Mouse (Mus musculus) layer of hippocampus, adult 9-10 months (tissue): ENCODE measurements around the gene Ryr2.

Experiments
- DNase-seq: peaks from one replicate; pipeline ENCODE4 v3.0.0; 2022; ENCODE audit warnings: low spot score

Ryr2 gene

GRCm38 (mm10) chr13:12037241-12037640 lies 69.5 kb downstream of the Ryr2 start:
- no peak for DNase-seq

DNA sequence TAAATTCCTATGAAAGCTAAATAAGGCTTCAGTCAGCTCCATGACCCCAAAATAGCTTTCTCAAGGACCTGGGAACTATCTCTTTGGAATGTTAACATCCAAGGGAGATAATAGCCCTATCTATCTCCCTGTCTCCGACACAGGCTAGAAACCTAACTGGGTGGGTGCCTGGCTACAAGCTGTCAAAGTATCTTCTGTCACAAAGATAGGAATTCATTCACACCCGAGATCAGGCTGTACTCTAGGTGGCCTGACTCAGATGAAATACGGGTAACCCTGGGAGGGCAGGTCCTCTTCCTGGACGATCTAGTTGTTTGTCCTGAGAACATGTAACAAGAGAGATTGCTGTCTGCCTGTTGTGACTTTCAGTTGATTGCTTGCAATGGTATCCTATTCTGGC lies 69.9 kb downstream of the Ryr2 start:
- no peak for DNase-seq

DNA sequence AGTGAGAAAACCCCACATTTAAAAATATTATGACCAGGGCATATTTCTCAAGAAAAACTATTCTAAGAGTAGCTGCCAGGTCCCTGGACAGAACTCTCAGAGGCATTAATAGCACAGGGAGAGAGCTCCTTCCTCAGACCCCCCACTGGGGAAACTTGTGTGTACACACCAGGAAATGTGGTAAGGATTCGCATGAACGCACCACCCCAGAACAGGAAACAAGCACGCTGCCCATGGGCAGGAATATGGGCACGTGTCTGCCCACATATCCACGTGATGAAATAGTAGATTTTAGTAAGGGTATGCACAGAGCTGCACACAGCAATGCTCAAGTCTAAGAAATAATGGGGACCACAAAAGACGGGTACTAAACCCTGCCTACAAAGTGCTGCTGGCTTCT lies 72.8 kb downstream of the Ryr2 start:
- no peak for DNase-seq

DNA sequence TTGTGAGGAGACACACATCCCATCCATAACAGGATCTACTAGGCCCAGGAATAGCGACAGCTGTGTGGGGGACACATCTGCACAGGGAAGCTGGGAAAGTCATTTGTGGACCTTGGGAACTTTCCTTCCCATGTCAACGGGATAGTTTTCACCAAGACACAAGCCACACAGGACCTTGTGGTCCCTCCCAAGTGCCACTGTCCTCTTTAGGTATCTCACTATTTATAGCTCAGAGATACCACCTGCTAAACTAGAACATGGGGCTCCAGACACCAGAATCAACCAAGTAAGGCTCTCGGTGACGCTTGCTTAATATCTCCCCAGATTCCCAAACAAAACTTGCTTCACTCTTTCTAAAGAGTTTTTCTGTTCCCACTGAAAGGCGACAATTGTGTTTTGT lies 73.5 kb downstream of the Ryr2 start:
- no peak for DNase-seq

DNA sequence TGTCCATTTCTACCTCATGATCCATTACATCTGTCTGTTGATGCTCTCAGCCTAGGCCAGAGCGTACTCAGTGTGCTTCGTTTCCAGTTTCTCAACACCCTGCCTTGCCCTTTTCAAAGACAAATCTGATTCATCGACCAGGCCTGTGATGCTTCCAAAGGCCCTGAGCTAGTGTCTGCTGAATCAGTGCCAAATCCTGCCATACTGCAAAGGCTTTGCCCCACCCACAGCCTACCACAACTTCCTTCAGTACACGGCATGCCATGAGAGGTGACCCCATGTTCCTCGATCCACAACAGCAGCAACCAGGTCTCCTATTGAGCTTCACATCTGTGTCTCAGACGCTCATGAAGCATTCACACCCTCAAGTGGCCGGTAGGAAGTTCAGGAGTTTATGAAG lies 76.9 kb downstream of the Ryr2 start:
- DNase-seq = no peak

DNA sequence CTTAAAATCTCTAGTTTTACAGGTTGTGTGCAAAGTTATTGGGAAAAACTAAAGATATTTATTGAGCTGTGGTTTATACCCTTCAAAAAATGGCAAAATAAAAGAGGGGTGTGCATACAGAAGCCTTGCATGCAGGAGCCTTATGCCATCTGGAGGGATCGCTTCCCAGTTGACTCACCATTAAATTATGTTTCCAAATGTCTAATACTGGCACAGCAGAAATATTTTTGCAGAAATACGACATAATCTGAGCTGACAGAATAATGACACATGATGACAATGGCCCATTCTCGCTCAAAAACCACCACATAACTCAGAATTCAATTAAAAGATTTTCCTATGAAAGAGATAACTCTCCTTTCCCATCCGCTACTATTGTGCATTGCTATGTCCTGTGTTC lies 77.4 kb downstream of the Ryr2 start:
- peak; percentile 61 for DNase-seq

- no peak for DNase-seq
These were observed 88.7 kb downstream of the Ryr2 start for GRCm38 (mm10) chr13:12018046-12018445.

DNA sequence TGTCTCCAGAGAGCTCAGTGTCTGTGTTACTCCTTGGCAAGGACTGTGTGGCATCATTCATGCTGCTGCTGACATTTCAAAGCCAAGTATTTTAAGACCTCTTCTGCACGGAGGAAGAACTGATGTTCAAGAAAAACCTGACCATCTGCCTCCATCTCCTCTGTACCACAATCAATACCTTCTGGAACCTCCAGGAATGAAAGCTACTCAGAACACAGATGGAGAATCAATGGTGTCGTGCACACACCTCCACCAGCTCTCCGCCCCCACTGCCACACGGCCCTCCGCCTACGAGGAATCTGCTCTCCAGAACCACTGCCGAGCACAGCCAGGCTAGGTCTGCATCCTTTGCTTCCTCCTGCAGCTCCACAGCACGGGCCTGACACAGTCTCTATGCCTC lies 92.8 kb downstream of the Ryr2 start:
- DNase-seq = peak; percentile 61

DNA sequence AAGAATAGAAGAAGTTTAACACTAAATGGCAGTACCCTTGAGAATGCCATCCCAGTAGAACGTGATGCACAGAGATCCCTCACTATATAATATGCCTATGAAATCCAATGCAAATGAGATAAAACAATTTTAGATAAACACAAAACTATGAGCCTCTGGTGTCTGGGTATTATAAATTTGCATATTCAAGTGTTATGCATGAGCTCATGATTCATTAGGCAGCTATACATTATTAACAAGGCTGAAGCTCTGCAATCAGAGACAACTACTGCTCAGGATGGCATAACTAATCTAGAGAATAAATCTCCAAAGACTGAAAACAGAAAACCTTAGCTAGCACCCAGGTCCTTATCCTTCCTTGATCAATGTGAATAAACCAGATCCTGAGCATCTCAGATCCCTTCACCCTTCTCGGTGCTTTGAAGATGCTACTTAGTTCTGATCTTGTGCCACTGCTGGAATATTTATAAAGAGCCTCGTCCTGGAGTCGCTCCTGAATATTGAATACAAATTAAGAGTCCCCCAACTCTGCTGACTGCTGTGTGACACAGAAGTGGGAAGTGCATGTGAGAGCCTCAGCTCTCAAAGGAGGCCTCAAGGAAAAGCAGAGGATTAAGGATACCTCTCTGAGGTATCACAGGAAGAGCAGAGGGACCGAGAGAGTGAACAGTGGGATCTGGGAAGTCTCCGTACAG lies 97.6 kb downstream of the Ryr2 start:
- no peak for DNase-seq

DNA sequence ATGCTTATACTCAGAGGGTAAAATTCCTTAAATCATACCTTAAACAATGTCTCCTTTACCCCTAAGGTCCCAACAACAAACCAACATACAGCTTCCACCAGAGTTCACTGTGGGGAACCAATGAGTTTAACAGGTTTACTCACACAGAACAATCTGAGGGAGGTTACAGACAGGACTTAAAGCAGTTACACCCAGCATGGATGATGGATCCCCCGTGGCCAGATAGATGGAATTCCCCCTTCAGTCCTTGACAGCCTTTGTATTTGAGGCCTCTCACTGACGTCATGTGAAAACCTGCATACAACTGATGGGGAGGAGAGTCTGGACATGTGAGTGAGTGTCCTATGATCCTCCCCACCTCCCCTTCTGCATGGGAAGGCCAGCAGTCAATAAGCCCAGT lies 99.2 kb downstream of the Ryr2 start:
- DNase-seq = no peak

GRCm38 (mm10) chr13:12001891-12002294 lies 104.9 kb downstream of the Ryr2 start:
- no peak for DNase-seq

DNA sequence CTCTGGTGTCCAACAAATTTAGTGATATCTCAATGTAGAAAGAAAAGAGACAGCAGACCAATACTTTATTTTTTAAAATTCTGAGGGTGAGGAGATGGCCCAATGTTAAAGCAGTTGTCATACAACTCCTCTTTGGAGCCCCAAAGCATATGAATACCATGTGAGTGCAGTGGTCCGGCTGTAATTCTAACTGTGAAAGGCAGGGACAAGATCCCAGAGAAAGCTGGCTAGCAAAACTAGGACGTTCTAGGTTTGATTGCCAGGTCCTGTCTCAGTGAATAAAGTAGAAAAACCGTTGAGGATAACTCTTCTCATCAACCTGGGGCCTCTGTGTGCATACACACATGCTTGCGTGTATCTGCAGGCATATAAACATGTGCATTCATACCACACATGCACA lies 106.9 kb downstream of the Ryr2 start:
- DNase-seq = no peak

DNA sequence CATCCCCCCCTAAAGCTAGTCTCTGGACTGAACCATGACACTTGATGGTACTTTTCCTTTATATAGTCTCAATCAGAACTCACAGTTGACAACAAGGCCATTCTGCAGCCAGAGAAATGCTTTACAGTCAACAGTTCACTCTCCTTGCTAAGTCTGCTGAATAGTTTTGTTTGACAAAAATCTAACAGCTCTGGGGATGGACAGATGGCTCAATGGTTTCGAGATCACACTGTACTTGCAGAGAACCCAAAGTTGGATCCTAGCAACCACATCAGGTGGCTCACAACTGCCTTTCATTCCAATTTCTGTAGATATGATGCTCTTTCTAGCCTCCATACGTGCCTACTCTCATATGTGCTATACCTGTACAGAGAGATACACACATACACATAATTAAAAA lies 109.4 kb downstream of the Ryr2 start:
- DNase-seq = no peak

DNA sequence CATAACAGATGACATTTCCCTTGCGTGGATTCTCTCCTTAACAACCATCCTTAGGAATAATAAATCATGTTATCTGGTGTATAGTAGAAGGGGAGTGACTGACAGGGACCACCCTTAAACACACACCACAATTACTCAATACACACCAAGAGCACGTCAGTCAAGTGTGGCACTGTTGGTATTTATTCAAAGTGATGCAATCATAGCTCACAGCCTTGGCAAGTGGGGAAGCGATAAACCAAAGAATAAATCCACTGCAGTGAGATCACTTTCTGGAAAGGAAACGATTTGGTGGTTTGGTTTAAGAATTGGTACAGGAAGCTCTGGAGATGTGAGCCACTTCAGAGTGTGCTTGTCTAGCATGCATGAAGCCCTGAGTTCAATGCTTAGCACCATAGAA lies 119.2 kb downstream of the Ryr2 start:
- no peak for DNase-seq

GRCm38 (mm10) chr13:11985056-11985455 lies 121.7 kb downstream of the Ryr2 start:
- DNase-seq = no peak

- no peak for DNase-seq
These were observed 127.7 kb downstream of the Ryr2 start for GRCm38 (mm10) chr13:11978997-11979396.

GRCm38 (mm10) chr13:11978359-11978758 lies 128.4 kb downstream of the Ryr2 start:
- no peak for DNase-seq

DNA sequence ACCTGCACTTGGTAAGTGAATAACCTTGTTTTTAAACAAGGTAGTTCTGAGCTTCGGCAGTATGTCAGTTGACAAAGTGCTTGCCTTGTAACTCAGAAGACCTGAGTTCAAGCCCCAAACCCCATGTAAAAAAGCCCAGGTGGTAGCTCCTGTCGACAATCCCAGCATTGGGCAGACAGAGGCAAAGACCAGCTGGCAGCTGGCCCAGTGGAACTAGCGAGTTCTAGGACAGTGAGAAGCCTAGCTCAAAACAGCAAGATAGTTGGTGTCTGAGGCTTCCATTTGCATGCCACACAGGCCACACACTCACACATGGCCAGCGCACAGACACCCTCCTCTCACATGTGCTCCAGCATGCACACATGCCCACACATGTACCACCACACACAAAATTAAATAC lies 129.1 kb downstream of the Ryr2 start:
- DNase-seq = no peak

GRCm38 (mm10) chr13:11964391-11964790 lies 142.4 kb downstream of the Ryr2 start:
- no peak for DNase-seq

GRCm38 (mm10) chr13:11959488-11960174 lies 147.1 kb downstream of the Ryr2 start:
- DNase-seq = no peak

GRCm38 (mm10) chr13:11958854-11959253 lies 147.9 kb downstream of the Ryr2 start:
- DNase-seq = no peak

- DNase-seq = no peak
These were observed 148.5 kb downstream of the Ryr2 start for GRCm38 (mm10) chr13:11958271-11958670.

DNA sequence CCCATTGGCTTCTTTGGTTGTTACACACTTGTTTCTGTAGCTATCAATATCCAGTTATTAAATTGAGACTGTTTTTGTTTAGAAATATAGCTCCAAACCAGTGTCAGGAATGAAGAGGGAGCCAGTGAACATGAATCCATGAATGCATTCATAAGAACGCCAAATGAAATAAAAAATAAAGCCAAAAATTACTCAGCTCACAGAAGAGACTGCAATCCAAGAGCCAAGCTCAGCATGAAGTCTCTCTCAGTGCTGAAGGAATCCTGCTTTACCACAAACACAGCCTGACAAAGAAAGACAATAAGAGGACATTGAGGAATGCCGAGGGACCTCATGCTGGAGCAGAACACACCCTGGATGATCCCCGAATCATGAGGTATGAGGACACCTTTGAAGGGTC lies 154.8 kb downstream of the Ryr2 start:
- DNase-seq = no peak

GRCm38 (mm10) chr13:11945740-11946139 lies 161.0 kb downstream of the Ryr2 start:
- DNase-seq = no peak
